Mouse (Mus musculus) C2C12 (cell line): ENCODE measurements around the gene Gm8947.

Experiments
- CTCF ChIP-seq: IDR thresholded peaks from one replicate; pipeline ENCODE4 v1.5.1; 2011; ENCODE audit not compliant: control insufficient read depth, insufficient read depth, insufficient read length
- MYOD1 ChIP-seq: IDR thresholded peaks from one replicate; pipeline ENCODE4 v1.6.1; 2011; ENCODE audit warnings: low read depth; ENCODE audit not compliant: control insufficient read depth, insufficient read length
- USF1 ChIP-seq: IDR thresholded peaks from one replicate; pipeline ENCODE4 v1.6.1; 2011; ENCODE audit warnings: low read depth, mild to moderate bottlenecking, control low read depth, moderate library complexity

DNA sequence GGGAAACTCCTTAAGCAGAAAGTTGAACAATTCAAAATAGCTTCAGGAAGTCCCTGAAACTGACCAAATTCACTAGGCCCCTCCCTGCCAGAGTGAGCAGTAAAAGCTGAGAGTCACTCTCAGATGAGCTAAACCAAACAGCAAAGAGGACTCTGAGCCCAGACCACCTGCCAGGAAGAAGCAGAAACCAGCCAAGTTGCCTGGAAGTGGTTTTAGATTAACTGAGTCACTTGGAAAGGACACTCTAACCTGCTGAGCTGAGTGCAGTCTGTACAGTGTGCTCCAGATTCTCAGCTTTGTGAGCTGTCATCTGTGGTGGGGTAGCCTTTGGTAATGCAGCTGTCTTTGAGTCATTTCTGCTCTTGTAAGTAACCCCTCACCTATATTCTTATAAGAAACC, 44.4 kb upstream of the Gm8947 start:
- TF ChIP-seq CTCF = no peak
- no peak for TF ChIP-seq MYOD1
- no peak for TF ChIP-seq USF1
